Mouse (Mus musculus) CH12.LX (cell line): ENCODE data around the gene Grik5.

ENCODE experiments used
- CHD2 ChIP-seq: IDR thresholded peaks from 2 replicates; pipeline ENCODE4 v1.6.1; 2011; ENCODE audit warnings: low read length, improper control_type of control experiment
- CTCF ChIP-seq, 2 experiments: IDR thresholded peaks in 1 of 2; conservative IDR thresholded peaks in 1 of 2; 2 replicates each; pipeline ENCODE4 v1.5.1; 2011 to 2012; ENCODE audit warnings: low read depth in 2 of 2, low read length in 2 of 2, improper control_type of control experiment in 1 of 2, inconsistent platforms in 1 of 2, mild to moderate bottlenecking in 1 of 2, moderate library complexity in 1 of 2
- ETS1 ChIP-seq: conservative IDR thresholded peaks from 2 replicates; pipeline ENCODE4 v1.6.1; 2012; ENCODE audit warnings: low read depth, mild to moderate bottlenecking, inconsistent platforms, low read length, improper control_type of control experiment, moderate library complexity
- HCFC1 ChIP-seq: IDR thresholded peaks from 2 replicates; pipeline ENCODE4 v1.6.1; 2012; ENCODE audit warnings: low read depth, mild to moderate bottlenecking, inconsistent platforms, low read length, improper control_type of control experiment
- JUND ChIP-seq: conservative IDR thresholded peaks from 2 replicates; pipeline ENCODE4 v1.6.1; 2011; ENCODE audit warnings: low read depth, low read length, improper control_type of control experiment
- MYC ChIP-seq: IDR thresholded peaks from 2 replicates; pipeline ENCODE4 v1.6.1; 2011; ENCODE audit warnings: low read depth, mild to moderate bottlenecking, improper control_type of control experiment, low read length
- POLR2A ChIP-seq: IDR thresholded peaks from 2 replicates; pipeline ENCODE4 v1.6.1; 2011; ENCODE audit warnings: low read depth, mild to moderate bottlenecking, improper control_type of control experiment, low read length
- SIN3A ChIP-seq: IDR thresholded peaks from 2 replicates; pipeline ENCODE4 v1.6.1; 2012; ENCODE audit warnings: low read length, improper control_type of control experiment, inconsistent platforms
- SMC3 ChIP-seq: IDR thresholded peaks from 2 replicates; pipeline ENCODE4 v1.6.1; 2011; ENCODE audit warnings: low read depth, low read length, improper control_type of control experiment
- UBTF ChIP-seq: IDR thresholded peaks from 2 replicates; pipeline ENCODE4 v1.6.1; 2012; ENCODE audit warnings: low read depth, mild to moderate bottlenecking, inconsistent platforms, low read length, improper control_type of control experiment, moderate library complexity
- ZKSCAN1 ChIP-seq: IDR thresholded peaks from 2 replicates; pipeline ENCODE4 v1.6.1; 2012; ENCODE audit warnings: low read depth, inconsistent platforms, low read length, improper control_type of control experiment, borderline replicate concordance
- ZMIZ1 ChIP-seq: IDR thresholded peaks from 2 replicates; pipeline ENCODE4 v1.6.1; 2012; ENCODE audit warnings: low read depth, mild to moderate bottlenecking, inconsistent platforms, low read length, improper control_type of control experiment

- TF ChIP-seq CTCF (conservative IDR thresholded peaks at IDR 0.05 in 1 of 2, IDR thresholded peaks at IDR 0.05 in 1 of 2; ENCODE audit: low read depth in 2 of 2, low read length in 2 of 2), result peak; percentile 49 to 100; a peak in 3 of 4 replicates
- 0 out of 2 replicates have a peak, but pooled peaks have one; percentile 55 for TF ChIP-seq ZMIZ1
- peak; percentile 99 for TF ChIP-seq SMC3
- TF ChIP-seq POLR2A, result no peak; the same call in 1 of the 2 replicates
- no peak for TF ChIP-seq JUND
- no peak for TF ChIP-seq UBTF
- 0 out of 2 replicates have a peak, but pooled peaks have one; percentile 39 for TF ChIP-seq MYC
- TF ChIP-seq CHD2, result no peak
- no peak for TF ChIP-seq ZKSCAN1
- peak; percentile 94 for TF ChIP-seq SIN3A
- peak; percentile 47 for TF ChIP-seq HCFC1
- TF ChIP-seq ETS1, result no peak
These were observed 33.4 kb upstream of the Grik5 start for GRCm38 (mm10) chr7:25105411-25106160.
